Mouse (Mus musculus) gastrocnemius, postnatal 10 days (tissue): Measurements from ENCODE around the gene Add3. TPM values are rescaled to one million over a fixed set of nuclear protein-coding genes. Genes with fewer than 3 reads are reported as not detected.

ENCODE experiments used
- DNase-seq: peaks from one replicate; pipeline ENCODE4 v3.0.0; 2021; ENCODE audit warnings: mixed read lengths
- long read RNA-seq, 2 experiments: library from polyadenylated mRNA; stranded (forward); transcript quantifications; one replicate each; pipeline ENCODE4 v2.0.0; 2021
- total RNA-seq, 2 experiments: library from RNA; stranded (reverse); gene quantifications; 2 replicates each; pipeline ENCODE4 v1.2.3; 2021

Add3 gene
- 10 to 100 TPM; 61.3 to 68.6 TPM for total RNA-seq
- long read RNA-seq, experiment 1, full-length matches to known transcripts: 58 of 77 reads
- long read RNA-seq, experiment 1, partial matches to known transcripts: 6 of 77 reads
- long read RNA-seq, experiment 1, other reads (novel, unspliced or antisense): 13 of 77 reads
- long read RNA-seq, experiment 2, full-length matches to known transcripts: 56 of 73 reads
- long read RNA-seq, experiment 2, partial matches to known transcripts: 6 of 73 reads
- long read RNA-seq, experiment 2, other reads (novel, unspliced or antisense): 11 of 73 reads

DNA sequence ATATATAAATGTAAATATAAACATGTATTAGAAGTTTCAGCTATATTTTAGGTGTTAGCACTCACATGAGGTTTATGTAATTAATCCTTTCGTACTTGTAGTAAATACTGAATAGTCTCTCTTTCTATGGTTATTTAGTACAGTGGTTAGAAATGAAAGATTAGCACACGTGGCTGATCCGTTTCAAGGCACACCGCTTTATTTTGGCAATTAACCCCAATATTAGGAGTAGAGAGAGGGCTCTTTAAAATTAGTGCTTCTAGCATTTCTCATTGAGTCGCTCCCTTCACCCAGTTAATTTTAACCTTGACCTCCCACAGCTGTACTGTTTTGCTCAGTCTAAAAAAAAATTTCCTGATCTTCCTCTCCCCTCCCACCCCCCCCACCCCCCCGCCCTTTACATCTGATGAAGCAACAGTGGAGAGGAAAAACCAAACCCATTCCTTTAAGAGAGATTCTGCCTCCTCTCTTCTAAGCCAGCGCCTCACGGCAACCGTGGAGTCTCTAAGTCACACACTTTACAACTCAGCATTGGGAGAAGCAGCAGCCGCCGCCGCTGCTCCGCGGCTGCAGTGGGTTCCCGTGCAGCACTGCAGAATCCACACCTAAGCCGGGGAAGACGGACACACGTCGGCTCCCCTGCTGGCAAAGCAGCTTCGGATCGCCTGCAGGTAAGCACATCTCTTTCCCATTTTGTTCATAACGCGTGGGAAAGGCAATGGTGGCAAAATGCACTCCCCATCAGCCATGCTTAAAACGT is at the start of gene Add3:
TSS of gene Add3 (plus strand) at position 400 of the 760 bp plus-strand sequence.
- peak; percentile 28 for DNase-seq

DNA sequence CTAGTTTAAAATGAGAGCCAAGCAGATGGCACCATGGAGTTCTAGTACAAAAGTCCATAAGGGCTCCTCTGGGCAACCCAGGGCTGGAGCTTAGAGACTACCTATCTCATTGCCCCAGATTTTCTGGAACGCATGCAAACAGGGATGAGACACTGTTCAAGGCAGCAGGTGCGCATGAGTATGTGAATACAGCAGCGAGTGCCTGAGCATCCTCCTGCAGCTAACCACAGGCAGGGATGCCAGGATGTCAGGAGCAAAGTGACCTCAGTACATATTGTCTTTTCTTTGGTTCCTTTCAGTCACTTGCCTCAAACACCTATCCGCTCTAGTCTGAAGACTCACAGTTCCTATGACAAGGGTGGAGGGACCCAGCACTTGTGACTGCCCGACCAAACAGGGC is 49.6 kb upstream of the Add3 start:
- DNase-seq: no peak

GRCm38 (mm10) chr19:53092251-53092650 is 48.0 kb upstream of the Add3 start:
- no peak for DNase-seq

DNA sequence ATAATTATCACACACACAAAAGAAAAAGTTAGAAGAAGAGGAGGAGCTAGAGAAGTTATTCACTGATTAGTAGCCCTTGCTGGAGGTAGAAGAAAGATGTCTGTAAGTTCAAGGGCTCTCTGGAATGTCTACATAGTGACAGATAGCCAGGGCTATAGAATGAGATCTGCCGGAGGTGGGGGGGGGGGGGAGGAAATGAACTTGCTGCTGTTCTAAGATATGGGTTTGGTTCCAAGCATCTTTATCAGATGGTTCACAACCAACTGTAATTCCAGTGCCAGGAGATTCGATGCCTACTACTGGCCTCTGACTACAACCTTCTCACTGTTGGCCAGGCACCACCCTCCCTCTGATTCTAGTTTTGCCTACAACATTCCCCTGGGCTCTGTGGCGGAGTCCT is 46.9 kb upstream of the Add3 start:
- DNase-seq: no peak

DNA sequence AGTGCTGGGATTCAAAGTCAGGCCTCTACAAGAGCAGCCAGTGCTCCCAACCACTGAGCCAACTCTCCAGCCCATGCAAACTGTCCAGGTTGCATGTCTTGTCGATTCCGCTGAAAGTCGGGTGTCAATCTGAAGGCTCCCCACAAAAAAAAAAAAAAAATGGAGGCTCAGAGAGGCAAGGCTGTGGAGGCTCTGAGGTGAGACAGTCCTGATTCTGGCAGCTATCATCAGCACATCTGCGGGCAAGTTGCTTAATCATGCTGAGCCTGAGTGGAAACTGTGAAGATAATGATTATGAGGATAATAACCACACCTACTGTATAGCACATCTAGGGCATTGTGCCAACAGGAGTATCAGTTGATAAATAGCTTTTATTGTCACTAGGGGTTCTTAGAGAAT is 45.6 kb upstream of the Add3 start:
- DNase-seq: no peak

DNA sequence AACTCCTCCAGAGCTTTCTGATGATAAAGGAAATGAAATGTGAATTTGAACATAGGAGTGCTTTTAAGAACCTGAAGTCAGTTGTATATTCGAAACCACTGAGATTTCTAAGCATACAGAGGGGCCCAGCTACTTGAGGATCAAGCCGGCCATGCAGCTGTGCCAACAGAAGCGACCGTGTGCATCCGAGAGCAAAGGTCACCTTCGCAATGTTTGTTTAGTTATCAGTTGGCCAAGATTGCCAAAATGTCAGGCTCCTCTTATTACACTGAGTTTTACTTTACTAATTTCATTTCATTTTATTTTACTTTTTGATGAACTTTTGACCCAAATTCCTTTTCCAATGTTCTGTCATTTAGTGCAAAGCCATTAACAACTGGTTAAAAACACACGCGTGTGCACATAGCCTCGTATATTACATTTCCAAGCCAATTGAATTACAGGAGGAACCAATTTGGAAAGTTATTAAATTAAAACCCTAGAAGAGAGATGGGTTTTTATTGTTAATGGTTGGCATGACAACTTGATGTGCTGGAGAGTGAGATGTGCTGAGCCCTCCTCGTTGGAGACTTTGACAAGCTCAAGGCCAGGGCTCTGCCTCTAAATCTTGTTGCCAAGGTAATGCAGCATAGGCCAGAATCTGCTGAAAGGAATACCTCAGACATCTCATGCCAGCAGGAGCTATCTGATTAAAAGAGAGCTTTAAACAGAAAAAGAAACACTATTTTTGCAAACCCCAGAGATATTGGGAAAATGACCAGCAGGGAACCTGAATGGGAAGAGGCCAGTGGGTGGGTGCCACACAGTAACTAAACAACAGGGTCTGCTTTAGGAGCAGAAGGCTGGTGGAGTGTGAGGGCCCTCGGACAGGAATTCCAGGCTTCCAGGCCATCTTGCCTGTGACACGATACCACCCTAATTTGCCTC is 38.6 kb upstream of the Add3 start:
- no peak for DNase-seq

DNA sequence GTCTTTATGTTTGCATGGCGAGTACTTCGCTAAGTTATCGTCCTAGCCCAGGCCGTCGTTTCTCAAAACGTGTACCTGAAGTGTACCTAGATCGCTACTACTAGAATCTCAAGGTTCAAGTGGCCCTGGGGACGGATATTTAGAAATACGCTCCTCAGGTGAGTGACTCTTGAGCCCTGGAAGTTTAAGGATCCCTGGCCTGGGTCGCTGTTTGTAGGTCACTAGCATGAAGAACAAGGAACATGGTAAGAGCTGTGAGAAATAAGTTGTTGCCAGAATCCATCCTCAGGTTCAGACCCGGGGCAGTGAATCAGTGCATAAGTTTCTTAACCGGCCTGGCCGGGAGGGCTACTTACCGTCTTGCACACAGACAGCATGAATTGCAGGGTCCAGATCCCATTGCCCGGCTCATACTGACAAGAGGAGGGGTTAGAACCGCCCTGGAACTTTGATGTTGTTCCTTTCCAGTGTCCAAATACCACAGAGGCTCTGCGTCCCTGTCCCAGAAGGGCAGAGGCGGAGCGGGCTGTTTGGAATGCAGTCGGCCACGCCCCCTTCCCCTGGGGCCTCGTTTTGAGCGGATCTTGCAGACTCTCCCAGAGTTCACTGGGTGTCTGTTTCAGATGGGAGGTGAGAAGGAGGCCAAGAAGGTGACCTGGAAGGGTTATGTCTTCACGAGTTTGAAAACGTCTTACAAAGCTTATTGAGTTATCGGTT is 34.7 kb upstream of the Add3 start:
- peak; percentile 51 for DNase-seq

DNA sequence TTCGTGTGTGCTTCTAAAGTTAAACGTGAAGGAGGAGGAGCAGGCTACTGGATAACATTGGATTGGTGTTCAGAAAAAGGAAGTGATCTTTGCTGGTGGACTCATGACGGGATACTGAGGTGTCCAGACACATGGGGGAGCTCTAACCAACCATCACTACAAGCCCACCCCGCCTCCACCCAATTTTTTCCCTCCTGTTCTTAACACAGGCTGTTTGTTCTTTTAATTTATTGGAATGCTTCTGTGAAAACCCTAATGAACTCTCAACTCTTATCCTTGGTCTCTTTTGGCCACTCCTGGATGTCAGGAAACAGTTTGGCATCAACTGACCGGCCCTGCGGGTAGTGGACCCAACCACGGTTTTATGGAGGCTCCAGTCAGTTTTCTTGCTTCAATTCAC is 33.3 kb upstream of the Add3 start:
- no peak for DNase-seq

DNA sequence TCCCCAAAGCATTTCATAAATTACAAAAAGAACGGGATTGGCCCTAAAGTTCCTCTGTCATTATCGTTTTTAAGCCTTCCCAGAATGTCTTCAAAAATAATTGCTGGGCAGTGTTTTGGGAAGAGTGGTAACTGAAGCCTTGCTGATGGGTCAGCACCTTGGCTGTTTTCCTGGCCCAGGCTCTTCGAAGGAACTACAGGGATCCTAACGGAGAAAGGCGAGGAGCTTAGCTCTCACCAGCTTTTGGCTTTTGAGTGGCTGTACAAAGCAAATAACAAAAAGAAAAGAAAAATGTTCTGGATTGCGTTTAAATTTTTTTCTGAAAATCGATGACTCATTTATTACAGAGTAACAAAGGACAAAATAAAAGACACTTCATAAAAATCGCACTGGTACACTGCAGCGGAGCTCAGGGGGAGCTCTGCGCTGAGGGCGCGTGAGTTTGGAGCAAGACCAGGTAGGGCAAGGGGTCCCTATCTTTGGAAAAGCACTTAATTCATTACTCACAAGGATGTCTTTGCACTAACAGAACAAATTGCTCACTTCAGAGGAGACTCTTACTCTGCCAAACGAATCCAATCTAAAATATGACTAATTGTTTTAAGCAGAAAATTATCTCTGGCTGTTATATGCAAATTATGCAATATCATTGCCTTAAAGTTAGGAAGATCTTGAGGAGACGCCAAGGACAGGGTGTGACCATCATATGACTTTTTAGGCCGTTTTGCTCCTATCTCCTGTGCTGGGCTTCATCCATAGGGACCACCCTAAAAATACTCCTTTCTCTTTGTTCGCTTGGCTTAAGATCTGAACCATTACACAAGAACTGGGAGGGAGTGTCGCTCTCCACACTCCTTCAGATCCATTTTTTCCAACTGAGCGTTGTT is 32.6 kb upstream of the Add3 start:
- no peak for DNase-seq

- DNase-seq: no peak
Measured at GRCm38 (mm10) chr19:53111996-53112590, 28.1 kb upstream of the Add3 start.

DNA sequence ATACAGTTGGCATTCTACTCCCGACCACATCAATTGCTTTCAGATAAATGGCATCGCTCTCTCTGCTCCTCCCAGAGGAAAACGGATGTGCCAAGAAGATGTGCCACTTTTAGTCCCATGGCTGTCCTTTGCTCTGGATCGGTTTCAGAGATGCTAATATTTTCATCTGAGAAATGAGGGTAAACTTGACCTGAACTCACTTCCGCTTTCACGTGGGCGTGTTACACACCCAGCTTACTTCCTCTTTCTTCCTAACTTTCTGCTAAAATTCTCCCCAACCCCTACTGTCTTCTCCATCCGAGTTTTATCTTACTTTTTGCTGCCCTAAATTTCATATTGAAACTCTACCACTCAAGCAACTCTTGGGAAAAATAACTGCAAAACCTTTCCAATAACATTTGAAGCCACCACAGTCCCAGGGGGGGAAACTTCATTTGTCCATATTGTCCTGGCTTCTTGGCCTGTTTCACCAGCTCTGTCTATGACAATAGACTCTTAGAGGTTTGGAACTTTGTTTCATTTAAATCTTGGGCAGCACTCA is 20.9 kb upstream of the Add3 start:
- no peak for DNase-seq

- no peak for DNase-seq
Measured at GRCm38 (mm10) chr19:53120483-53120882, 19.8 kb upstream of the Add3 start.

DNA sequence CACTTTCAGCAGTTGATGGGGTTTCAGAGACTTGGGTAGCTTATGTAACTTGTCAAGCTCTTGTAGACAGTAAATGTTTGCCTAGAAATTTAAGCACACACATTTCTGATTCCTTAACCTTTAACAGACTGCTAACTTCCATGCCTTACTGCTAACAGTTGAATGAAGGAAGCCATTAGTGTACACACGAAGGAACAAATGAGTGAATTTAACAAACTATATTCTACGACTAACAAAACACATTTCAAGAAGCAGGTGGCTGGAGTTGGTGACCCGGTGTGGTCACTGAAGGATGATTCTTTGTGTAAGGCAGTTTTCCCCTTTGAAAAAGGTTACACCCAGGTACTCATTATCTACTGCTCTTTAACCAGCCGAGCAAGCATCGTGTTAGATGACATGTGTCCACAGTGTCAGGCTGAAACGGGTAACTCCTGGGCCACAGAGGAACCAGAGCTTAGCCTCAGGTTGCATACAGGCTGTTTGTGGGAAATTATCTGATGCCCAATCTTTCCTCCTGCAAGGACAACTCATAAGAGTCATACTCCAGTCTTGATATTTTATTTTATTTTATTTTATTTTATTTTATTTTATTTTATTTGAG is 17.5 kb upstream of the Add3 start:
- no peak for DNase-seq

DNA sequence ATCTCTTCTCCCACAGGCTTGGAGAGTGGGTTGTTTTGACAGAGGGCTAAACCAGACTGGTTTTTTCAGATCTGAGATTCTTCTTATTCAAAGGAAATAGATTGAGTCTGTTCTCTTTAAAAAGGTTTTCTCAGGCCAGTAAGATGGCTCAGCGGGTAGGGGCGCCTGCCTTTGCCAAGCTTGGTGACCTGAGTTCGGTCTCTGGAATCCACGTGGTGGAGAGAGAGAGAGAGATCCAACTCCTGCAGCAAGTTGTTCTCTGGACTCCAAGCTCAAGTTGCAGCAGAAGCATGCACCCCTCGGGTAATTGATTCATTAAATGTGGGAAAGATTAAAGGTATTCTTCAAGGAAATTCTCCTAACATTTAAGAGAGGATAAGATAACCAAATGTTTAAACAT is 16.9 kb upstream of the Add3 start:
- DNase-seq: no peak

GRCm38 (mm10) chr19:53125679-53126078 is 14.6 kb upstream of the Add3 start:
- no peak for DNase-seq

DNA sequence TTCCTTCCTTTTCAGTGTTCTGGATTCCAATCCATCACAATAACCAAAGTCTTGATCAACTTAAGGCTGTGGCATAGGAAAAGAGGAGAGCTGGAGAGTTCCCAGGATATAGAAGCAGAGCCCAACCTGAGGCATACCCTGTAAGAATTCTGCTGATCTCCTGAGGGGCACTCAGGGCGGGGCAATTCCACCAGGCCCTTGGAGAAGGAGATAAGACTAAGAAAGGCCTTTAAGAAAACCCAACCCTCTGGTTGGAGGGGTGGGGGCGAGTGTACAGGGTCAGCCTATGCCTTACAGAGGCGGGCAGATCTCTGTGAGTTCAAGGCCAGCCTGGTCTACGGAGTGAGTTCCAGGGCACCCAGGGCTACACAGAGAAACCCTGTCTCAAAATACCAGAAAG is 13.7 kb upstream of the Add3 start:
- DNase-seq: no peak

- DNase-seq: no peak
Measured at GRCm38 (mm10) chr19:53127320-53128291, 12.6 kb upstream of the Add3 start.

DNA sequence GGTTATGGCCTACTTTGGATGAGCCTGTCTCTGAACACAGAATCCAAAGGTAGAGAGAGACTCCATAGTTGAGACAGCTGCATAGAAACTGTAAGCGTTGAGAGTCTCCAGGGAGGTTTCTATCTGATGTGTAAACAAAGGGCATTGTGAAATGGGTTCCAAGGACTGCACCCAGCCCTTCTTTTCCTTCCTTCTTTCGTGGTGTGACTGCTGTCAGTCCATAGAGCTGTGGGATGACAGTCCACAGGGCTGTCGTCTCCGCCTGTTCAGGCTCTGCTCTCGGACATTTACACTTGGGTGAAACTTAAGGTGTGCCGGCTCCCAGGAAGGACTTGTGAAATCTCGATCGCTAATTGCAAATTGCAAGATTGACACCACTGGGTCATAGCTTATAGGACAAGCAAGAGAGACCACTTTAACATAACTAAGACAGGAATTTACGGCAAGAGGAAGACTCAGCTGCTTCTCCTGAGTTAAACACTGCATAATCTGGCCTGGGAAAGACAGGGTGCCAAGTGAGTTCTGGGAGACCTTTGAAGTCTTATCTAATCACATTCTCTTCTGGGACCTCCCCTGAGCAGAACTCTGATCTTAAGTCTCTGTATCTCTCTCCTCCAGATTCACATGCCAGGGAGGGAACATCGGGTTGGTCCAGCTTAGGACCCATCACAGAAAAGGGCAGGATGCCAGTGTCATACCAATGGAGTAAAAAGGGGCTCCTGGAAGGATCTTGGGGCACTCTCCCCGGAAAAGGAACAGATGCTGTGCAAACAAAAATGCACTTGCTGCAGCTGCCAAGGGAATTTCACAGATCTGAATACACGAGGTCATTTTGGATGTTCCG is 11.5 kb upstream of the Add3 start:
- no peak for DNase-seq
